Mouse (Mus musculus): ENCODE measurements at regions not wholly inside any gene's neighbourhood (a gene's known extent, or its start where the extent isn't known, plus 50 kb on each side); places are given as distances from the start of the nearest gene placed in this dataset.

DNA sequence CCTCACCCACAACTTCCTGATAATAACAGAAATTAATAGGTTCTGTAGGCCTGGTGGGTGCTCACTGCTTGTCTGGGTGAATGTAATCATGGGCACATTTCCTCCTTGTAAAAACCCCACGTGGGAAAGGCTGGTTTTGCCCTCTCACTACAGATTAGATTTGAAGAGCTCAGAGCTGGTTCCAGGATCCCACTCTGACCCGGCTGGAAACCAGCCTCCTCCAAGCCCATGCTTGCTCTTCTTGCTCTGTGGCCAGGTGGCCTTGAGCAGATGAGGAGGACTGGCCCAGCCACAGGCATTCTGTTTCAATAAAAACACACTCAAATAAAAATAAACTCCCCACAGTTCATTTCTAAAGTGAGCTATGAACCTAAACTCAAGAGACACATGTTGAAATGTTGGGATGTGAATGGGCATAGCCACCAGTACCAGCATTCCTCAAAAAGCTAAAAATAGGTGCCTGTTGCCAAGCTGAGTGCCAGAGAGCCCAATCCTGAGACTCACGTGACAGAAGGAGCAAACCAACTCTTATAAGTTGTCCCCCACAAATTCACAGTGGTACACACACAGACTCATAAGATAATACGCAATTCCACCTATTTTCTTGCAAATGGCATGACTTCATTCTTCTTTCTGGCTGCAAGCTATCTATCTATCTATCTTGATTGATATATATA, 116.1 kb downstream of the Nufip1 start:
- TF ChIP-seq CTCF (IDR thresholded peaks at IDR 0.05) (no peak), EP300 (IDR thresholded peaks at IDR 0.05) (no peak)
